Mouse (Mus musculus): ENCODE measurements at regions not wholly inside any gene's neighbourhood (a gene's known extent, or its start where the extent isn't known, plus 50 kb on each side); places are given as distances from the start of the nearest gene placed in this dataset.

- no peak for TF ChIP-seq POLR2A (IDR thresholded peaks at IDR 0.05; ENCODE audit: control insufficient read depth, low read depth, low read length)
- no peak for TF ChIP-seq CTCF (IDR thresholded peaks at IDR 0.05; ENCODE audit: control insufficient read depth, insufficient read depth, insufficient replicate concordance, low read depth, low read length)
These were observed 80.1 kb upstream of the Speer2 start for GRCm38 (mm10) chr16:69943635-69944034.

Measured in testis, adult 2 months (tissue).